Mouse (Mus musculus) brown adipose tissue, adult 24 weeks (tissue): ENCODE measurements around the gene Blzf1. TPM values are rescaled to one million over a fixed set of nuclear protein-coding genes. Genes with fewer than 3 reads are reported as not detected.

Source experiments
- H3K27ac ChIP-seq: fragments of 200-500 bp; replicated peaks from 2 replicates; pipeline ENCODE4 v1.5.1; 2012; ENCODE audit warnings: low read depth, mild to moderate bottlenecking, low read length
- H3K4me1 ChIP-seq: fragments of 200-500 bp; 2 replicates; pipeline ENCODE4 v1.6.1; 2012; ENCODE audit warnings: low read length, mixed read lengths; ENCODE audit not compliant: control insufficient read depth, insufficient read depth, insufficient read length
- H3K4me3 ChIP-seq: fragments of 200-500 bp; 2 replicates; pipeline ENCODE4 v1.5.1; 2012; ENCODE audit warnings: low read depth, mild to moderate bottlenecking, low read length, moderate library complexity; ENCODE audit not compliant: insufficient read depth
- polyA plus RNA-seq: library from polyadenylated mRNA; stranded (reverse); fragments of >200 nt; gene quantifications from 2 replicates; pipeline ENCODE4 v1.2.4, GENCODE M21; 2012; ENCODE audit not compliant: missing spikeins, insufficient read depth, insufficient read length

Gene Blzf1
- polyA plus RNA-seq, result 15.7 and 16.9 TPM in 2 replicates

GRCm38 (mm10) chr1:164307124-164307751 lies at the start of gene Blzf1:
Blzf1 (minus strand) TSS chr1:164307489.
- H3K4me1 ChIP-seq, result 0 out of 2 replicates have a peak, but pooled peaks cover 2% of the 10 kb centered on the region

GRCm38 (mm10) chr1:164353443-164353842 lies 46.2 kb upstream of the Blzf1 start:
- Histone ChIP-seq H3K27ac (no peak overlapping the region), H3K4me1 (no peaks in the 10 kb centered on the region), H3K4me3 (no peak overlapping the region)

More at GRCm38 (mm10) chr1:164307124-164307751, at the start of gene Blzf1:
- H3K4me3 ChIP-seq, result peak within 1 kb of the TSS; percentile 87
- H3K27ac ChIP-seq, result peak within 1 kb of the TSS; percentile 78

GRCm38 (mm10) chr1:164342161-164342560 lies 34.9 kb upstream of the Blzf1 start:
- no peak overlapping the region for H3K4me3 ChIP-seq
- H3K27ac ChIP-seq, result no peak overlapping the region
- H3K4me1 ChIP-seq, result no peaks in the 10 kb centered on the region

GRCm38 (mm10) chr1:164335846-164336245 lies 28.6 kb upstream of the Blzf1 start:
- no peak overlapping the region for H3K27ac ChIP-seq
- no peak overlapping the region for H3K4me3 ChIP-seq

GRCm38 (mm10) chr1:164335435-164335834 lies 28.1 kb upstream of the Blzf1 start:
- Histone ChIP-seq H3K4me3 (no peak overlapping the region), H3K27ac (no peak overlapping the region), H3K4me1 (no peaks in the 10 kb centered on the region)

More at GRCm38 (mm10) chr1:164335846-164336245, 28.6 kb upstream of the Blzf1 start:
- H3K4me1 ChIP-seq, result no peaks in the 10 kb centered on the region

GRCm38 (mm10) chr1:164332559-164332958 lies 25.3 kb upstream of the Blzf1 start:
- H3K4me1 ChIP-seq, result no peaks in the 10 kb centered on the region

GRCm38 (mm10) chr1:164327764-164328163 lies 20.5 kb upstream of the Blzf1 start:
- H3K4me3 ChIP-seq, result no peak overlapping the region
- no peak overlapping the region for H3K27ac ChIP-seq
- H3K4me1 ChIP-seq, result no peaks in the 10 kb centered on the region

More at GRCm38 (mm10) chr1:164332559-164332958, 25.3 kb upstream of the Blzf1 start:
- no peak overlapping the region for H3K27ac ChIP-seq
- no peak overlapping the region for H3K4me3 ChIP-seq

GRCm38 (mm10) chr1:164326600-164327155 lies 19.4 kb upstream of the Blzf1 start:
- H3K4me3 ChIP-seq, result no peak overlapping the region
- no peaks in the 10 kb centered on the region for H3K4me1 ChIP-seq
- H3K27ac ChIP-seq, result no peak overlapping the region

GRCm38 (mm10) chr1:164324878-164325277 lies 17.6 kb upstream of the Blzf1 start:
- Histone ChIP-seq H3K27ac (no peak overlapping the region), H3K4me1 (no peaks in the 10 kb centered on the region), H3K4me3 (no peak overlapping the region)

GRCm38 (mm10) chr1:164324221-164324620 lies 16.9 kb upstream of the Blzf1 start:
- Histone ChIP-seq H3K4me3 (no peak overlapping the region), H3K27ac (no peak overlapping the region), H3K4me1 (no peaks in the 10 kb centered on the region)

GRCm38 (mm10) chr1:164322987-164323650 lies 15.8 kb upstream of the Blzf1 start:
- Histone ChIP-seq H3K4me3 (no peak overlapping the region), H3K4me1 (no peaks in the 10 kb centered on the region), H3K27ac (no peak overlapping the region)

GRCm38 (mm10) chr1:164321408-164321807 lies 14.1 kb upstream of the Blzf1 start:
- Histone ChIP-seq H3K27ac (no peak overlapping the region), H3K4me3 (no peak overlapping the region), H3K4me1 (no peaks in the 10 kb centered on the region)

GRCm38 (mm10) chr1:164320731-164321130 lies 13.4 kb upstream of the Blzf1 start:
- H3K4me1 ChIP-seq, result no peaks in the 10 kb centered on the region
- H3K27ac ChIP-seq, result no peak overlapping the region
- H3K4me3 ChIP-seq, result no peak overlapping the region

GRCm38 (mm10) chr1:164319542-164320140 lies 12.4 kb upstream of the Blzf1 start:
- H3K4me3 ChIP-seq, result no peak overlapping the region
- no peaks in the 10 kb centered on the region for H3K4me1 ChIP-seq
- H3K27ac ChIP-seq, result no peak overlapping the region

- Histone ChIP-seq H3K4me3 (no peak overlapping the region), H3K27ac (no peak overlapping the region)
These were observed 11.2 kb upstream of the Blzf1 start for GRCm38 (mm10) chr1:164318474-164318873.

More at GRCm38 (mm10) chr1:164318474-164318873, 11.2 kb upstream of the Blzf1 start:
- no peaks in the 10 kb centered on the region for H3K4me1 ChIP-seq
